Mouse (Mus musculus) CH12F3 (cell line): ENCODE data around the gene Rnf43.

Source experiments
- in situ Hi-C: fragments of 300-500 bp; cut with MboI; formaldehyde crosslinking; loops from 2 replicates; pipeline ENCODE4 v1.14.3; 2020; ENCODE audit warnings: low sequenced_read_pairs

Rnf43 gene

DNA sequence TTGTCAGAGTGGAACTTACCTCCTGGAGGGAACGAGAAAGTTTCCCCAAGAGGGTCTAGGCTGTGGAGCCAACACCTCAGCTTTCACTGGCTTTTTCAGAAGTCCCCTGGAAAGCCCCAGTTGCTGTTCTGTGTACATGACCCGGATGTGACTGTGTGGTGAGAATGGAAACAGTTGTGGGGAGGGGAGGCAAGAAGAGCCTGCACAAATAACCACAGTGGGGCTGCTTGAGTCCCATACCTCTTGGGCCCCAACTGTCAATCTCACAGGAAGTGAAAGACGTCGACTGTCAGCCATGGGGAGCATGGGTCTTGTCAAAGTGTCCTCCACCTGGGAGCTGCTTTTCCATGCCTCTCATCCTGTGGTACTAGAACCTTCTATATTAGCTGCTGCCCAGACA is 82.4 kb downstream of the Rnf43 start:
- in situ Hi-C loops: no loop called here

DNA sequence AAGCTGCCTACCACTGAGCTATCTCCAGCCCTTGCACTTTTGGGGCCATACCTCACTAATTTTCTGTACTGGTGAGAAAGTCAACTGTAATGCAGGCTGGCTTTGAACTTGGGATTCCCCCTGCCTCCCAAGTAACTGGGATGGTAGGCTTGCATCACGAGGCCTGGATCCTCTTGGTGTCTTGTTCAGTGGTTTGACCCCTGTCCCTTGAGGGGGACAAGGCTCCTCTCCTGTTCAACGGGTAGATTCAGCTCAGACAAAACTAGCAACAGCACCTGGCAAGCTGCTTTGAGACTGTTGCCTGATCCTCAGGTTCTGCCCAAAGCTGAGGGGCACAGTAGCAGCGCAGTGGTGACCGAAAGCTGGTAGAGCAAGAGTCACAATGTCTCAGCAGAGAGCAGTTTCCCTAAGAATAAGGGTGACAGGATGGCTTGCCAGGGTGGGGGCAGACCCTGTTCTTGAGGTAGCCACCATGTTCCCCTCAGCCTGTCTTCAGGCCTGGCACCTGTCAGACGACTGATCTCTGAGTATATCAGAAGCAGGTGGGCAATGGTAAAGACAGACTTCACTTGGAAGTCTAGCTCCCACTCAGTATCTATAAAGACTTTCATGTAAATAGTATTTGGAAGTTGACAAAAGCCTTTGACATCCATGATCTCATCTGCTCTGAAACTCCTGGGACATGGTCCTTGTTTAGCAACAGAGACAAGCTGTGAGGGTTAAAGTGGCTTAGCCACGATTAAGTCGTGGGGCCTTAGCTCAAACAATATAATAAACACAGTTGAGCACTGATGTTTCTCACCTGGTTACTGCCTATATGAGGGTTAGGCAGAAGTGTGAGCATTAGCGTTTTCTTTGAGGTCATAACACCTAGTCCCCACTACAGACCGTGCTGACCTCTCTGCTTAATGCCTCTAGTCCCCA is 83.4 kb downstream of the Rnf43 start:
- in situ Hi-C loops: no loop called here

- in situ Hi-C loops: no loop called here
These were observed 84.8 kb downstream of the Rnf43 start for GRCm38 (mm10) chr11:87747312-87747711.

DNA sequence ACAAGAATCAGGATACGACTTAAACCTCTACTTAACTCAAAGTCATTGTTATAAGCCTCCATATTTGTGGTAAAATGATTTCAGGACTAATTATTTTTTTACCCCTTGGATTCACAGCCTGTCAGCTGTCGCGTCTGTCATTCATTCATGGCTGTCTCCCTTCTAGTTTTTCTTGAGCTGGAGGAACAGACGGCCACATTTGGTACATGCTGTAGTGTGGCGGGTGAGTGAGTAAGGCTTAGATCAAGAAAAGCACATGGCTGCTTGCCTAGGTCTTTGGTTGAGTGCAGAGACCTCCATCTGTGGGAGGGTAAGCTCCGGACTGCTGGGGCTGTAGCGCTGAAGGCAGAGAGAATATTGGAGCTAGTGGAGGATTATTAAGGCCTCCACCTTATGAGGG is 85.2 kb downstream of the Rnf43 start:
- in situ Hi-C loops: no loop called here

DNA sequence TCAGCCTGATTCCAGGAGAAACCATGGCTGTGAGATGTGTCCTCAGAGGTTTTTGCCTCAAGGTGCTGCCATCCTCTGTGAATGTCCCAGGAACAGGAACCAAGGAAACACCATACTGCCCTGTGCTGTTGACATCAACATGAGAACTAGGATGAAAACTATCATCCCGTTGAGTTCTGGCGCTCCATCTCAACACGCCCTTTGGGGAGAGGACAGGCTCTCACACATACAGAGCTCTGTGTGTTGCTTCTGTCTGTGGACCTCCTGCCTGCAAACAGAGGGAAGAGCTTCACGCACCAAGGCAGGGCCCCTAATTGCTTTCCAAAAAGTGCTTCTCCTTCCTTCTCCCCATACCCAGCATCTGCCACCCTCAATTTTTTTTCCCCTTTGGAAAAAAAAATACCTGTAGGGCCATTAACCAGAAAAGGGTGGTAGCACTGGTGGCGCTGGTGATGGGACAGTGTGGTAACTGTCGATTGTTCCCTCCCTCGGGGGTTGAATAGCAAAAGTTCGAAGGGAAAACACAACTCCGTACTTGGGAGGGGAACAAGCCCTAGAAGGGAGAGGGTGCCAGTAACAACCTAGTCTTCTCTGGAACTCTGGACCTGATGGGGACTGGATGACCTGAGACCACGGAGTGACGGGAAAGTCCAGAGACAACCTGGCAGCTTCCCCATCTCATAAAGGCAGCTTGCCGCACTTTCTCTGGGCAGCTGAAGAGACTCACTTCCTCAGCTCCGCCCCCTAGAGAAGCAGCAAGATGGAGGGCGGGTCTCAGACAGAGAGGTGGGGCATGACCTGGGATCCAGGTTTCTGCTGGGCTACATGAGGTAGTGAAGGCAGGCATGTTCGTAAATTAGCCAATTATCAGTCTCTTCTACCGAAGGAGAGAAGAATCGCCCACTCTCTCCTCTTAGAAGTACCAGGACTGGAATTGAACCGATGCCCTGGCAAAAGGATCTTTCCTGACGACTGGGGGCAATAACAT is 85.9 kb downstream of the Rnf43 start:
- in situ Hi-C loops: no loop called here

GRCm38 (mm10) chr11:87749192-87750042 is 86.9 kb downstream of the Rnf43 start:
- in situ Hi-C loops: loop anchor here (10.0 kb wide), 1 partner anchor 85 kb away; the partner anchor contains the start of gene Rnf43

- in situ Hi-C loops: loop anchor here (10.0 kb wide), 1 partner anchor 85 kb away; the partner anchor contains the start of gene Rnf43
These were observed 87.5 kb downstream of the Rnf43 start for GRCm38 (mm10) chr11:87750043-87750421.

- in situ Hi-C loops: loop anchor here (10.0 kb wide), 1 partner anchor 86 kb away; the partner anchor contains the start of gene Rnf43
These were observed 88.0 kb downstream of the Rnf43 start for GRCm38 (mm10) chr11:87750521-87750920.

GRCm38 (mm10) chr11:87751031-87751430 is 88.5 kb downstream of the Rnf43 start:
- in situ Hi-C loops: loop anchor here (10.0 kb wide), 1 partner anchor 86 kb away; the partner anchor contains the start of gene Rnf43

GRCm38 (mm10) chr11:87751491-87751966 is 89.0 kb downstream of the Rnf43 start:
- in situ Hi-C loops: loop anchor here (10.0 kb wide), 1 partner anchor 87 kb away; the partner anchor contains the start of gene Rnf43

DNA sequence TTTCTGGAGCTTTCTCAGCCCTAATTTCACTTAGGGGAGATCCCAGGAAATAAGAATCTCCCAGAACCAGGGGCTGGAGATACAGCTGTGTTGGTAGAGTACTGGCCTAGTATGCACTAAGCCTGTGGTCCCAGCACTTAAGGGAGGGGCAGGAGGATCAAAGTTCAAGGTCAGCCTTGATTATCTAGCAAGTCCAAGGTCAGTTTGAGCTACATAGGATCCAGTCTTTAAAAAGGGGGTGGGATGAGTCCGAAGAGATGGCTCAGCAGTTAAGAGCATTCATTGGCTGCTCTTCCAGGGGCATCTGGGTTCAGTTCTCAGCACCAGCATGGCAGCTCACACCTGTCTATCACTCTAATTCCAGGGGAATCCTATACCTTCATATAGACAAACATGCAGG is 89.8 kb downstream of the Rnf43 start:
- in situ Hi-C loops: loop anchor here (10.0 kb wide), 1 partner anchor 88 kb away; the partner anchor contains the start of gene Rnf43

GRCm38 (mm10) chr11:87753255-87753654 is 90.7 kb downstream of the Rnf43 start:
- in situ Hi-C loops: loop anchor here (10.0 kb wide), 1 partner anchor 88 kb away; the partner anchor contains the start of gene Rnf43

- in situ Hi-C loops: loop anchor here (10.0 kb wide), 1 partner anchor 89 kb away; the partner anchor contains the start of gene Rnf43
These were observed 91.5 kb downstream of the Rnf43 start for GRCm38 (mm10) chr11:87753891-87754501.

DNA sequence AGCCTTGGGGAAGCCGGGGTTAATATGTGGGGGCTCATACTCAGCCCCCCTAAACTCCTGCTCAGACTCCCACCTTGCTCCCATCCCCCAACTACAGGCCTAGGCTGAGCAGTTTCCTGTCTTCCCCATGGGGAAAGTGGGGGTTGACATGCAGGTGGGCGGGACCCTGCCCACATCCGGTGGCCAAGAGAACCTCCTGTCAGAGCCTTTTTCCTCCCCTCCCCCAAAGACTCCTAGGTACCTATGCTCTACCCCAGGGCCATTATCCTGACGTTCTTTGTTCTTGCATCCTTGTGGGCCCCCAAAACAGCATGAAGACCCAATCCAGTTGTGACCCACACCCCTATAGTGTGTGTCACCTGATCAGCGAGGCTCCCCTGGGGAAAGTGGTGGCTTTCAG is 92.1 kb downstream of the Rnf43 start:
- in situ Hi-C loops: loop anchor here (10.0 kb wide), 1 partner anchor 90 kb away; the partner anchor contains the start of gene Rnf43

- in situ Hi-C loops: loop anchor here (10.0 kb wide), 1 partner anchor 91 kb away; the partner anchor contains the start of gene Rnf43
These were observed 93.0 kb downstream of the Rnf43 start for GRCm38 (mm10) chr11:87755360-87756017.

DNA sequence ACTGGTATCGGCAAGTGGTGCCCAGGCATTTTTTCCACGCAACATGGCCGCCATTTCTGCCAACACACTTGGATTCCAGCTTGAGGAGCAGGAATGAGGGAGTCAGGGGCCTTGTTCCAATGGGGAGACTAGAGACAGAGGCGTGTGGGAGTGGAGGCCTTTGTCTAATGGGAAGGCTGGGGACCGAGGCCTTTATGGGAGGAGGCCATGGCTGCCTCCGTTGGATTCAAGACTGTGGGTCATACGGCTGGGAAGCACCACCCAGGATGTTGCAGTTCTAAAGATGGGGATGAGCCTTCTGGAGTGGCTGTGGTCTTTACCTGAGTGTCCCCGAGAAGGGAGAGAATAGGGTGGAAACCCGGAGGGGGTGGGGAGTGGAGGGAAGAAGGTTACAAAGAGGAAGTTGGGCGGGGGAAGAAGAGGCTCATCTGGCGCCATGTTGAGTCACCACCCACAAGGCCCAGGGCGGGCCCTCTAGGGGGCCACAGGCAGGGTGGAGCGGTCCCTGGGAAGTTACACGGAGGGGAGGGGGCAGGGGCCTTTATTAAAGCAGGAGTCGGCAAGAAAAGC is 93.8 kb downstream of the Rnf43 start:
- in situ Hi-C loops: loop anchor here (10.0 kb wide), 1 partner anchor 92 kb away; the partner anchor contains the start of gene Rnf43

- in situ Hi-C loops: loop anchor here (10.0 kb wide), 1 partner anchor 92 kb away; the partner anchor contains the start of gene Rnf43
These were observed 94.8 kb downstream of the Rnf43 start for GRCm38 (mm10) chr11:87757001-87757954.
